Mouse (Mus musculus): Measurements from ENCODE around the gene Haus4.

Gene Haus4

DNA sequence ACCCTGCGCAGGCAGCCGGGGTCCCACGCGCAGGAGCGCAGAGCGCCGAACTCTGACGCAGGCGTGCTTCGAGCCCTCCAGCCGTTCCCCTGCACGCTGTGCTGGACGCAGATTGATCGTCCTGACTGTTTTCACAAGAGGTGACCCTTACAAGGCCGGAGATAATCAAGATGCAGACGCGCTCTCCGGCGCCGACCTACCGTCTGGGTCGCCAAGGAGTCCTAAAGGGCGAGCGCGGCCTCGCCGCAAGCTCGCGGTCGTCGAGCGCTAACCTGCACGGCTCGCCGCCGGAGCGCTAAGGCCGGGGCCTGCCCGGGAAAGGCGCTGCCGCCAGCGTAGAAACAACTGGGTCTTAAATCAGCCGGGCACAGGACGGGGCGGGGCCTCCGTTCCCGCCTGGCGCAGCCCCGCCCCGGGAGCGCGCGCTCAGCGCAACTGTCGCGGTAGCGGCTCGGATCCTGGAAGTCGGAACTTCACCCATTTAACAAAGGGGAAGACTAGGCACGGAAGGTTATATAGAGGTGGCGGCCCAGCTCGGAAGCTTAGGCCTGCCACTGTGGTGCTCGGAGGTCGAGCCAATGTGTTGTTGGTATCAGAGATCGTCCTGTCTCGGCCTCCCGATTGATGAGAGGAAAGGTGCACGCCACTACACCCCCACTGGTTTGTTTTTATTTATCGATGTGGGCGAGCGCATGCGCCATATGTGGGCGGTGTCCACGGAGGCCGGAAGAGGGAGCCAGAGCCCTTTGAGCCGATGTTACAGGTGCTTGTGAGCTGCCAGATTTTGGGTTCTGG lies at the start of gene Haus4:
Gene Haus4, minus strand, starts transcription at position 642 of the 795 bp plus-strand sequence.
- DNase-seq (ENCODE audit: low spot score): peak; percentile 89

DNA sequence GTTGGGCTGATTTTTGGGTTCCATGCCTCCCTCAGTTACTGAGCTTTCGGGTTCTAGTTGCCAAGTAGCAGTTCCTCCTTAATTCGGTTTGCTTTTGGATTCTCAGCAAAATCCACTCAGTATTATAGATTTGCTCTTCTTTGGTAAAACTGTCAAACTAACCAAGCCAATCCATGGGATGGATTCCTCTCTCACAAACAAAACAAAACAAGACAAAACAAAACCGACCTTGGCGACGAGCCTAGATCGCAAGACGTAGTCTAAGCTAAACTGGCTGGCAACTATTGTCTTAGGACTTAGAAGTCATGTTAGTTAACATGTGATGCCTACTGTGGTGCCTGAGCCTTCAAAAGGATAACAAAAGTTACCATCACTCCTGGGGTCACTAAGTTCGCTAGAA lies 49.3 kb upstream of the Haus4 start:
- DNase-seq (ENCODE audit: low spot score): no peak

DNA sequence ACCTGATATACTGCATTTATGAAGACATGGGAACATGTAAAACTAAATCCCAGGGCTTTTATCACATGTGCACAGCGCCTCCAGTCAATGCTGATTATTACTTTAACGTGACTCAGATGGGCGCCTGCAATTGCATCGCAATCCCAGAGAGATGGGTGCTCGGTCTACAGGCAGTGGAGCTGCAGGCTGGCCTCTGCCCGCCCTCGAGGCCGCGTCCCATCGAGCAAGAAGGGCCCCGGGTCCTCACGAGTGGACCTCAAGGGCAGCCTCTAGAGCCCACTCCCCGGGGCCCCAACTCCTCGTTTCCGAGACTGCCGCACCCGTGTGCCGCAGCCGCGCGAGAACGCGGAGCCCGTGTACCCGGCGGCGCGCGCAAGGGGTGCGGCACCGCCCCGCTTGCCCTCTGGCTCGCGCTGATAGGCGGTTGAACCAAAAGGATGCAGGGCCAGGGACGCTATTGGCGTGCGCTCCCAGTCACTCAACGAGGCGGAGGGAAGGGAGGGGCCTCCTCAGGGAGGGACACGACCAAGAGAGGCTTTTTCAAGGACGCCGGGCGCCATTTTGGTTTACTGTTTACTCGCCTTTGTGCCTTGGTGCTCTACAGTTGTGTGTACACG lies 48.7 kb upstream of the Haus4 start:
- DNase-seq (ENCODE audit: low spot score): peak; percentile 95

DNA sequence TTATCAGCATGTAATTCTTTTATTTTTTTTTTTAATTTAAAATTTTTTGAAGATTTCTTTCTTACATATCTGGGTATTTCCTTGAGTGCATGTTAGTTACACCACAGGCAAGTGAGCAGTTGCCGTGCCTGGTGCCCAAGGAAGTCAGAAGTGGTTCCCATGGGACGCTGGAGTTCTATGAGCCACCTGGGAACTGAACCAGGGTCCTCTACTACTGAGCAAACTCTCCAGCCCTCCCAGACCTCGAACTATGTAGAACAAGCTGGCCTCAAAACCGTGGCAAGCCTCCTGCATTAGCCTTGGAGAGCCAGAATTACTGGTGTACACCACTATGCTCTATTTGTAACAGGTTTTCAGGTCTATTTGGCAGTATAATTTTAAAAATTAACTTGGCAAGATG lies 48.2 kb upstream of the Haus4 start:
- DNase-seq (ENCODE audit: low spot score): no peak

DNA sequence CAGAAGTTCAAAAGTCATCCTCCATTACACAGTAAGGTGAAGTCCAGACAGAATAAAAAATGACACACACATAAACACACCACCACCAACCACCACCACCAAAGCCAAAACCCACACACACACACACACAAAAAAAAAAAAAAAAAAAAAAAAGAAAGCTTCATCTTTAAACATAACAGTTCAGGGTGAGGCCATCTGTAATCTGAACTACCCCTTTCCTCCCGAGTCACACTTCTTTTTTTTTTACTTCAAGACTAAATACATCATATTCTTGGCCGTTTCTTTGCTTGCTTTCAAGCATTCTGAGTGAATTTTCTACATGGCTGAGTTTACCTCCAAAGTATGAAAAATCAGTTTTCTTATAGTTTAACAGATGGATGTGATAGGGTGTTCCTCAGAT lies 47.2 kb upstream of the Haus4 start:
- no peak for DNase-seq (ENCODE audit: low spot score)

DNA sequence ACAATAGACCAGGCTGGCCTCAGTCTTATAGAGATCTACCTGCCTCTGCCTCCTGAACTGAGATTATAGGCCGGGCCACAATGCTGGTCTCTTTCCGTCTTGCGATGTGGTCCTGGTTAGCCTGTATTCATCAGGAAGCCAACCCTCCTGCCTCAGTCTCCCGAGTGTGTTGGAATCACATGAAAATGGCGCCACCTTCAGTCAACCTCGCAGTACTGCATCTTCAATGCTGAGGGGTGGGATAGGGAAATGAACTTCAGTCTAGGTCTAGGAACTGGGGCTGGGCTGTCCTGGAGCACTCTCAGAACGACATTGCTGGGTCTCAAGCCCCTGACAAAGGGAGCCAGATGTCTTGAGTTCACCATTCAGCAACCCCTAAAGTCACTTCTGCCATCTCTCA lies 42.7 kb upstream of the Haus4 start:
- no peak for DNase-seq (ENCODE audit: low spot score)

DNA sequence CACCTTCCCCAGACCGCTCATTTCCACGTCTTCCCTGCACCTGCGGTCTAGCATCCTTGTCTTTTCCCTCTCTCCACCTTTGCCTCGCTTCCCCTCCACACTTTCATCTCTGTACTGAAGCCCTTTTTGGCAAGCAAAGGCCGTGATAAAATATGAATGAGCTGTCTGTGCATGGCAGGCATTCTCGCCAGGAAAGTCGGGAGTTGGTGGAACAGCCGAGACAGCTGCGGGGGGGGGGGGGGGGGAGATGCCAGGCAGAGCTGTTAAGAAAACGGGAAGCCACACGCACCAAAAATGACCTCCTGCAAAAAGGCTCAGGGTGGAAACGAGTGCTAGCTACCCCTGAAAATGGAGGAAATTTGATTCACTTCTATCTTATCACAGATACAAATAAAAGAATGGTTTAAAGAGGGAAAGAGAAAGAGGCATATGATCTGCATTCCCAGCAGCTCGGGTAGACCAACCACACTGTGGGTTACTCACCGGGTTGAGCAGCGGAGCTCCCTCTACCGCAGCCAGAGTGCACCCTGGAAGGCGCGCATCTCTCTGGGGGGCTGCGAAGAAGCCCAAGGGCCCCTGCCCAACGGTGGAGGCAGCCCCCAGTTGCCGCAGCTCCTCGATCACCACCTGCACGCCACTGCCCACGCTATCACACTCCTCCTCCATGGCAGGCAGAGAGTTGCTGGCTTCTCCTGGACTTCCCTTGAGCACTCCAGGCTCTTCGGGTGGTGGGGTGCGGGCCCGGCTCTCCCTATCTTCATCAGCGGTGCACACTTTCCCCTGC lies 40.4 kb upstream of the Haus4 start:
- DNase-seq (ENCODE audit: low spot score): no peak

DNA sequence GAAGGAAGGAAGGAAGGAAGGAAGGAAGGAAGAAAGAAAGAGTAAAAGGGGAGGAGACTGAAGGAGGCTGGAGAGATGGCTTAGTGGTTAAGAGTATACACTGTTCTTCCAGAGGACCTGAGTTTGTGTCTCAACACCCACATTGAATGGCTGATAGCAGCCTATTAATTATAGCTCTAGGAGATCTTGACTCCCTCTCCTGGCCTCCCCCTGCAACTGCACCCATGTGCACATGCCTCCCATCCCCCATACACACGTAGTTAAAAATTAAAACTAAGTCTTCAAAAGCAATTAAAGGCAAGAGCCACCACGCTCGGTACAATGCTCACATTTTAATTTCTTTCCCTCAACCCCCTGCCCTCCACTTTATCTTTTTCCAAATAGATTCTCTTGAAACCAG lies 39.6 kb upstream of the Haus4 start:
- DNase-seq (ENCODE audit: low spot score): no peak

DNA sequence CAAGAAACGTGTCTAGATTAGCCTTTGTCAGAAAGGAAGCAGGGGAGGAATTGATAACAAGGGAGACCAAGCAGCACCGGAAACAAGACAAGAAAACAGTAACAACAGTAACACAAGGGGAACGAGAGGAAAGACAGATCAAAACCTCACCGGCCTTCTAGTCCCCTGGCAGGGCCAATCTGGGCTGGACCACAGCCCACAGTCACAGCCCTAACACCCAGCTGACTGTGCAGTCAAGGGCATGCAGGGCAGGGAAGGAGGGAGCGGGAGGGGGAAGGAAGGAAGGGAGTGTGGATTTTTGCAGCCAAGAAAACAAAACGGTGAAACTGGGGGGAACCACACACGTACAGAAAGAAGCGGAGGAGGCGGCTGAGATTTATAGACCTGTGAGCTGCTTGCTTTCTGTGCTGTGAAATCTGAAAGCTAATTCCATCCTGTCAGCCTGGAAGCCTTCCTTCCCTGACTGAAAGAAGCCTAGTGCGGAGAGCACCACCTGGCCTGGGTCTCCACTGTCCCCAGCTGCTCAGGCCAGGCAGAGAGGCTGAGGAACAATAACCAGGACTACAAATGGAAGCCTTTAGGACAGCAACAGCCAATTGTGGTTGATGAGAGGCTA lies 38.0 kb upstream of the Haus4 start:
- DNase-seq (ENCODE audit: low spot score): peak; percentile 67

DNA sequence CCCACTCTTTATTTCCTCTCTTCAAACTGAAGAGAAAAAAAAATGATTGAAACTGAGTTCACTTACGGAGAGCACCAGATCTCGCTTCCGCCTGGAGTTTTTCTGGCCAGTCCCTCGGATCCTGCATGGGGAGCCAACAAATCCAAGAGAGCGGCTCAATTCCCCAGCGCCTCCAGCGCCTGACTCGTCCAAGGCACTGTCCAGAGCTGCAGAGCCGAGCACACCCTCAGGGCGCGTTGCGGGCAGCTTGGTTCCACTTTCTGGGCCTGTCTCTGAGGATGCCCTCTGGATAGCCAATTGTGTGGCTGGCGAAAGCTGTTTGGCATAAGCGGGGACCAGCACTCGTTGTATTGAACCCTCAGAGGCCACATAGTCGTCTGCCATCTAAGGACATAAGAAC lies 36.6 kb upstream of the Haus4 start:
- no peak for DNase-seq (ENCODE audit: low spot score)

DNA sequence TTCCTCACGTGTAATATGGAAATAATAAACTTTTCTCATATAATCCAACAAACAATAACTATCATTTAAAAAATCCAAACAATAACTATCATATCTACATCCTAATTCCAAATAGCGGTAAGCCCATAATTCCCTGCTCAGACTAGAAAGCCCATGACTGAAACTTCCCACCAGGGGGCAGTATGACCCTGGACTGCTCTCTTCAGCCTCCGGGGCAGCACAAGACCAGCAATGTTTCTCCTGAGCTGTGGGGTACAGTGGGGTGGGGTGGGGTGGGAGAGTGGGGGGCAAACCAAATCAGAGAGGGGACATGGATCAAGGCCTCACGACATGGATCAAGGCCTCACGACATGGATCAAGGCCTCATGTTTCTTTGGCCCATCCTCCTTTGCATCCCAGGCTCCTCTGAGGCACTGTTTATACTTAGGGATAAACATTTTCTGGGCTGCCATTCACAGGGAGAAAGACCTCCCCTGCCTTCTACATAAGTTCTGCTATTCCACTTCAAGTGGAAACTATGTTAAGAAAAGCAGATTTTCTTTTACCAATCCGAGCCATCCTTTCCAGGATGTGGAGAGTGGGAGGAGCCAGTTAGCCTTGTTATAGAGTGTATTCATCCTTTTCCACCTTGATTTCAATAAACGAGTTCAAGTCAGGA lies 29.4 kb upstream of the Haus4 start:
- peak; percentile 81 for DNase-seq (ENCODE audit: low spot score)

DNA sequence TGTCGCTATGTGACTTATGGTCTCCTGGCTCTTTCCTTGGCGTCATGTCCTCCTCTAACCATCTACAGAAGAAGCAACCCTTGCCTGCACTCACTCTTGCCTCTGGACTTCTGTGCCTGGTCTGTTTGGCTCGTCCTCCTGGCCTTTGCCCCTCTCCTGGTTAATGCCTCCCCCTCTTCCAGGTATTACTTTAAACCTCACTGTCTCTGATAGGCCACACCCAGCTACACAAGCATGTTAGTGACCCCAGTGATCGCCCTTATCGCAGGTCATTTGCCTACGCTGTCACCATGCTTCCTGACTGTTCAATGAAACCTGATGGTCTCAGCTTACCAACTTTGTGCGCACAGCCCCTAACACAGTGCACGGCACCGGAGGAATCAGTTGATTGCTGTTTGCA lies 28.1 kb upstream of the Haus4 start:
- no peak for DNase-seq (ENCODE audit: low spot score)

DNA sequence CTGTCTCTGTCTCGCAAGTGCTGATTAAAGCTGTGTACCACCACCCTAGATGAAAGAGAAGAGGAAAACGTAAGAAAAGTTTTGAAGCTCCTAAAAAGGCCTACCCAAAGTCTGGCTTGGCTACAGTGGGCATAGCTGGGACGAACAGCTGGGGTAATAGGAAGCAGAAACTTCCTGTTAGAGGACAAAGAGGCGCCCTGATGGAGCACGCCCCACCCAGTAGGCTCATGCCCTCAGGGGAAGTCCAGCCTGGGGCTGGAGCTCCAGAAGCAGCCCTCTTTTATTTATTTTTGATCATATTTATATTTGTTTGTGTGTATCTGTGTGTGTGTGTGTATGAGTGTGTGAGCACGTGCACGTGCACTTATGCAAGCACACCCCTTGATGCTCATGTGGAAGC lies 25.2 kb upstream of the Haus4 start:
- DNase-seq (ENCODE audit: low spot score): no peak

DNA sequence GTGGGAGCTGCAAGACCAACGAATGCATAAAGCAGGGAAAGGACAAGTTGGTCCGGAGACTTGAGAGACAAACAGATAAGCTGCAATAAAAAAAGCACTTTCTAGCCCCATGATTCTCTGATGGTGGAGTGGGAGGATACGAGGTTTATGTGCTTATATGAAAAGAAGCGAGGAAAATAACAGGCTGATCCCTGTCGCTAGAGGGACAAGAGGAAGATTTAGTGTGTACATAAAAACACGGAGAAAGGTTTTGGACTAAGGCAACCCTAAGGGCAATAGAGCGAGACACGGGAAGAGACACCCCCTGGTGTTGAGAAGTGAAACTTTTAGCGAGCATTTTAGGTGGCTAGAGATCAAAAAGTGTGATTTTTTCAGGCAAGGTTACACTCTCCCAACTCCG lies 23.6 kb upstream of the Haus4 start:
- DNase-seq (ENCODE audit: low spot score): peak; percentile 45

DNA sequence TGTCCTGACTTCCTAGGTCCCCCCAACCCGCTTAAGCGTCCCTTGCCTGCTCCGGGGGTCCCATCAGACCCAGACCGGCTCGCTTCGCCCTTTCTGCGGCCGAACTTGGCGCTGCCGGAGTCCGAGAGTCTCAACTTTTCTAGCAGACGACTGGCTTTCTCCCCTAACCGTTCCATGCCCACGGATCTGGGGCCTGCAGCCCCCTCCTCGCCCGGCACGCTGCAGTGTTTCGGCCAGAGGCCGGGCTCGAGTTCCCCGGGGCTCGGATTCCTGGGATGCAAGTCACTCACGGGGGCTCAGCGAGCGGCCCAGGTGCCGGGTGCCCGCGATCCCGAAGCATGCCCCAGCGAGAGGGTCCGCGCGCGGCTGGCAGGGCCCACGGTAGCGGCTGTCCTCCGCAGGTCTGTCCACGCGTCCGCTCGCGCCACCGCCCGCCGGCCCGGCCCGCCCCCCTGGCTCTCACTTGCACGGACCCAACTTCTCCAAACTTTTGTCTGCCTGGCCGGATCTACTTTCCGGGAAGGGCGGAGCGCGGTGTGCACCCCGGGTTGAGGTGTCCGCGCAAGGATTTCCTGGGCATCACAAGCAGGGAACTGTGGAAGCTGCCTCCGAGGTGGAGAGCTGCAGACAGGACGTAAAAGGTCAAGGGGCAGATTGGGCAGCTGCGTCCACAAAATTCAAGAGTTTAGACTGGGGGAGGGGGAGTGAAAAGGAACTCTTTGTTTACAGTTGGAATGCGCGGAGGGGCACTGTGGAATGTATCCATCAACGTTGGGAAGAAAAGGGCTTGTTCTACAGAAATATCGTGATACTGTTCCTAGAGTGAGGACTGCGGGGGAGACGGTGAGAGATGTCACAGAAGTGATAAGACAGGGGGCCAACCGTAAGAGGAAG lies 22.9 kb upstream of the Haus4 start, which contains the start of gene Ajuba:
Gene Ajuba, minus strand, starts transcription at position 470 of the 894 bp plus-strand sequence.
- peak; percentile 92 for DNase-seq (ENCODE audit: low spot score)

DNA sequence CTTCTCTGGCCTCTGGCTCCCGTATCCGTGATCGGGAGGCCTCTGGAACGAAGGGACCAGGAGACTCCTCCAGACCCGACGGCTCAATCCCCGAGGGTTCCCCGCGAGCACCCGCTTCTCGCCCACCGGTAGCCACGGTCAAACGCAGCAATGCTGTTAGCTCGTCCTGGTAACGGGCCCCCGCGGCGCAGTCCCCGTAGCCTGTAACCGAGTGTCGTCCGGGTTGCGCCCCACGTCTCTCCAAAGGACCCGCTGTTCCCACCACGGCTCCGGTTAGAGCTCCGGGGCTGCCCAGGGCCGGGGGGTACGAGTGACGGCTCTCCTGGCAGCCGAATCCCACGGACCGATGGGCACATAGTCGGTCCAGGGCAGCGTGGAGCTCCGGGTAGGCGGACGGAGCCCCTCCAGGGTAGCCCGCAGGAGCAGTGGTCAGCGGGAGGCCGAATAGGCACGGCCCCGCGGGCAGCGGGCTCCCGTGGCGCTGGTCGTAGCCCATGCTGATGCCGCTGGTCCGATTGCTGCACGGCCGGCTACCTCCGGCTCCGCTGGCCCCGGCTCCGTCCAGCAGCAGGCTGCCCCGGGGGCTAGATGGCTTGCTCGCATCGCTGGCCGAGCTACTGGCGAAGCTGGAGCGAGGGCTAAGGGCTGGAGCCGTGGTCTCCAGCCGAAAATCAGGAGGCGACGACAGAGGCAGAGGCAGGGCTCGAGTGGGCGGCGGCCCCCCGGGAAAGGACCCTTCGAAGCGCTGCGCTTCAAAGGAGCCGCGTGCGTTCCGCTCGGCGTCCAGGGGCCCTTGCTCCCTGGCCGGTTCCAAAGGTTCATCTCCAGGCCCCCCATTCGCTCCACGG lies 22.0 kb upstream of the Haus4 start:
- DNase-seq (ENCODE audit: low spot score): peak; percentile 68

DNA sequence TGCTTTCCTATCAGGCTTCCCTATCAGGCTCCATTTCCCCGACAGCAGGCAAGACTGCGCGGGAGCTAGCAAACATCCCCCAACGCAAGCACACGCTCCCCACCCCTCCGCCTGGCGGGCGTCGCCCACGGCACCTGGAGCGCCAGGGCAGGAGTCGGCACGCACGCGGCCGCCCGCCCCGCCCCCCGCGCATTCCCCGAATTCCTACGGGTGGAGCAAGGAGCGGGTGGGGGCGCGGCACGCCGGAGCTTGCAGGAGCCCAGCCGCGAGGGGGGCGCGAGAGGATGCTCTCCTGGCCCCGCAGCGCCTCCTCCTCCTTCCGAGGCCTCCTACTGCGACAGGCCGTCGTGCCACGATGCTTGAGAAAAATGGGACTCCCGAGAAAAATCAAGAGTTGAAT lies 21.2 kb upstream of the Haus4 start:
- peak; percentile 95 for DNase-seq (ENCODE audit: low spot score)

DNA sequence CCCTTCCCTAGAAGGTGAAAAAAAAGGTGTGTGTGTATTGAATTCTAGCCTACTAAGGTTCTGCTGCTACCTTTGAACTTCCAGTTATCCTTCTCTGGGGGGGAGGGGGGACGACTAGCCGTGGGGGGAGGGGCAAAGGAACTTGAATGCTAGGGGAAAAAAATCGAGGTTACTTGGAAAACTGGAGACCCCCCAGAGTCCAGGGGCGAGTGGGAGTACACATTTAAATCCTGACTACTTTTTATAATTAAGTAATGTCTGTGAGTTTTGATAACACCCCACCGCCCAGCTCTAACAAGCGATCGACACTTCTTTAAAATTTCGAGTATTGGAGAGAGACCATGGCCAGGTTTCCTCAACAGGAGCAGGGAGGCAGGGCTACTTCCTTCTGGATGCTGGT lies 20.6 kb upstream of the Haus4 start:
- no peak for DNase-seq (ENCODE audit: low spot score)

DNA sequence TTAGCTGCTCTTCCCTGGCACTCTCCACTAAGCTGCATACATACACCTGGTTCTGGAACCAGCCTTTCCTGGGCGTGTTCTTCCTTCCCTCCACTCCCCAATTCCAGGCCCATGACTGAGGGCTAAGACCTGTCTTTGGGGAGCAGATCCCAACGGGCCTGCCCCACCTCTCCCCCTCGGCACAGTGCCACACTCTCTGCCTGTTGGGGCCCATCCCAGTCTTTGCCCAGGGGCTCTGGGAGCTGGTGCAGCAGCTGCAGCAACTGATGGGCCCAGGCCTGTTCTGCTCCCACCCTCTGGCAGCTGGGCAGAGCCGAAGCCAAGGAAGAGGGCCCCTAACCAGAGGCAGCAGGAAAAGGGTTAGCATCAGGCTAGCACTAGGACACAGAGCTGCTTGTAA lies 19.8 kb upstream of the Haus4 start:
- DNase-seq (ENCODE audit: low spot score): peak; percentile 59

Data from testis, postnatal 10 days (tissue).